Mouse (Mus musculus) CH12.LX (cell line): ENCODE results near the gene Mrpl14. TPM values are rescaled to one million over a fixed set of nuclear protein-coding genes. Genes with fewer than 3 reads are reported as not detected.
A peak's percentile ranks its signal among the peaks of the same experiment; 100 is the strongest.

Source experiments
- DNase-seq: peaks from one replicate; pipeline ENCODE4 v3.0.0-alpha.2; 2013; ENCODE audit errors: extremely low read depth
- H3K27ac ChIP-seq: 2 replicates; pipeline ENCODE4 v1.5.1; 2012; ENCODE audit warnings: low read depth, mild to moderate bottlenecking, control low read depth, moderate library complexity; ENCODE audit not compliant: insufficient read depth
- H3K27me3 ChIP-seq: replicated peaks from 2 replicates; pipeline ENCODE3; 2012; ENCODE audit warnings: inconsistent platforms
- H3K36me3 ChIP-seq, 2 experiments: replicated peaks in 1 of 2; 2 replicates each; pipeline versions ENCODE3 to v1.6.1; 2012; ENCODE audit warnings: inconsistent platforms in 1 of 2, low read length in 1 of 2, mild to moderate bottlenecking in 1 of 2, mixed read lengths in 1 of 2, moderate library complexity in 1 of 2; ENCODE audit not compliant: control insufficient read depth in 1 of 2, insufficient read depth in 1 of 2
- H3K4me1 ChIP-seq, 2 experiments: 2 replicates each; pipeline ENCODE4 v1.6.1; 2012; ENCODE audit warnings: inconsistent platforms in 1 of 2, moderate library complexity in 1 of 2; ENCODE audit not compliant: insufficient read depth in 2 of 2, control insufficient read depth in 1 of 2
- H3K4me2 ChIP-seq: 2 replicates; pipeline ENCODE4 v1.6.1; 2012; ENCODE audit warnings: low read depth, mild to moderate bottlenecking, control low read depth; ENCODE audit not compliant: poor library complexity, insufficient read depth, severe bottlenecking
- H3K4me3 ChIP-seq, 3 experiments: fragments of 150-350 bp in 1 of 3; sonication (generic) in 1 of 3; replicated peaks in 1 of 3; 2 replicates each; pipeline versions ENCODE3 to v1.5.1; 2011 to 2012; ENCODE audit warnings: low read depth in 2 of 3, low read length in 2 of 3, mild to moderate bottlenecking in 2 of 3, moderate library complexity in 2 of 3, control low read depth in 1 of 3, improper control_type of control experiment in 1 of 3, inconsistent platforms in 1 of 3, mixed read lengths in 1 of 3; ENCODE audit not compliant: poor library complexity in 1 of 3
- H3K79me2 ChIP-seq: replicated peaks from 2 replicates; pipeline ENCODE4 v1.6.1; 2012; ENCODE audit warnings: mild to moderate bottlenecking, moderate library complexity; ENCODE audit not compliant: control insufficient read depth, poor library complexity, insufficient read depth, severe bottlenecking; ENCODE audit errors: extremely low read depth
- H3K9ac ChIP-seq: 2 replicates; pipeline ENCODE4 v1.6.1; 2012; ENCODE audit warnings: low read depth, mild to moderate bottlenecking, control low read depth, moderate library complexity; ENCODE audit not compliant: insufficient read depth
- H3K9me3 ChIP-seq: replicated peaks from 2 replicates; pipeline ENCODE3; 2012; ENCODE audit warnings: low read length, inconsistent platforms, mixed read lengths
- BHLHE40 ChIP-seq: IDR thresholded peaks from 2 replicates; pipeline ENCODE4 v1.6.1; 2011; ENCODE audit warnings: mild to moderate bottlenecking, low read depth, low read length, improper control_type of control experiment
- CHD1 ChIP-seq: IDR thresholded peaks from 2 replicates; pipeline ENCODE4 v1.6.1; 2012; ENCODE audit warnings: low read depth, low read length, improper control_type of control experiment, inconsistent platforms
- CHD2 ChIP-seq: IDR thresholded peaks from 2 replicates; pipeline ENCODE4 v1.6.1; 2011; ENCODE audit warnings: low read length, improper control_type of control experiment
- CTCF ChIP-seq, 2 experiments: IDR thresholded peaks in 1 of 2; conservative IDR thresholded peaks in 1 of 2; 2 replicates each; pipeline ENCODE4 v1.5.1; 2011 to 2012; ENCODE audit warnings: low read depth in 2 of 2, low read length in 2 of 2, improper control_type of control experiment in 1 of 2, inconsistent platforms in 1 of 2, mild to moderate bottlenecking in 1 of 2, moderate library complexity in 1 of 2
- ELF1 ChIP-seq: IDR thresholded peaks from 2 replicates; pipeline ENCODE4 v1.6.1; 2014; ENCODE audit warnings: low read depth, mild to moderate bottlenecking, inconsistent platforms, low read length, improper control_type of control experiment
- EP300 ChIP-seq: IDR thresholded peaks from 2 replicates; pipeline ENCODE4 v1.6.1; 2011; ENCODE audit warnings: low read length, improper control_type of control experiment
- ETS1 ChIP-seq: conservative IDR thresholded peaks from 2 replicates; pipeline ENCODE4 v1.6.1; 2012; ENCODE audit warnings: low read depth, mild to moderate bottlenecking, inconsistent platforms, low read length, improper control_type of control experiment, moderate library complexity
- JUN ChIP-seq: IDR thresholded peaks from 2 replicates; pipeline ENCODE4 v1.6.1; 2011; ENCODE audit warnings: low read depth, mild to moderate bottlenecking, low read length, improper control_type of control experiment, moderate library complexity; ENCODE audit not compliant: insufficient read depth
- JUND ChIP-seq: conservative IDR thresholded peaks from 2 replicates; pipeline ENCODE4 v1.6.1; 2011; ENCODE audit warnings: low read depth, low read length, improper control_type of control experiment
- KAT2A ChIP-seq: IDR thresholded peaks from 2 replicates; pipeline ENCODE4 v1.6.1; 2012; ENCODE audit warnings: low read length, improper control_type of control experiment, inconsistent platforms; ENCODE audit not compliant: insufficient replicate concordance
- MAFK ChIP-seq: IDR thresholded peaks from 2 replicates; pipeline ENCODE4 v1.6.1; 2011; ENCODE audit warnings: low read length, improper control_type of control experiment; ENCODE audit not compliant: insufficient replicate concordance
- MAZ ChIP-seq: IDR thresholded peaks from 2 replicates; pipeline ENCODE4 v1.6.1; 2012; ENCODE audit warnings: low read depth, mild to moderate bottlenecking, inconsistent platforms, low read length, improper control_type of control experiment, moderate library complexity
- MEF2A ChIP-seq: IDR thresholded peaks from 2 replicates; pipeline ENCODE4 v1.6.1; 2014; ENCODE audit warnings: low read depth, mild to moderate bottlenecking, inconsistent platforms, low read length, improper control_type of control experiment, borderline replicate concordance
- MXI1 ChIP-seq: IDR thresholded peaks from 2 replicates; pipeline ENCODE4 v1.6.1; 2011; ENCODE audit warnings: mild to moderate bottlenecking, low read depth, low read length, improper control_type of control experiment
- MYC ChIP-seq: IDR thresholded peaks from 2 replicates; pipeline ENCODE4 v1.6.1; 2011; ENCODE audit warnings: low read depth, mild to moderate bottlenecking, improper control_type of control experiment, low read length
- NELFE ChIP-seq: IDR thresholded peaks from 2 replicates; pipeline ENCODE4 v1.6.1; 2011; ENCODE audit warnings: low read depth, low read length, improper control_type of control experiment
- NRF1 ChIP-seq: IDR thresholded peaks from 2 replicates; pipeline ENCODE4 v1.6.1; 2014; ENCODE audit warnings: low read depth, mild to moderate bottlenecking, inconsistent platforms, low read length, improper control_type of control experiment, moderate library complexity
- PAX5 ChIP-seq: IDR thresholded peaks from 2 replicates; pipeline ENCODE4 v1.6.1; 2012; ENCODE audit warnings: low read length, inconsistent platforms, mixed read lengths
- RAD21 ChIP-seq: IDR thresholded peaks from 2 replicates; pipeline ENCODE4 v1.6.1; 2011; ENCODE audit warnings: low read depth, mild to moderate bottlenecking, low read length, improper control_type of control experiment, moderate library complexity
- RCOR1 ChIP-seq: conservative IDR thresholded peaks from 2 replicates; pipeline ENCODE4 v1.6.1; 2012; ENCODE audit warnings: low read depth, mild to moderate bottlenecking, inconsistent platforms, low read length, improper control_type of control experiment
- SIN3A ChIP-seq: IDR thresholded peaks from 2 replicates; pipeline ENCODE4 v1.6.1; 2012; ENCODE audit warnings: low read length, improper control_type of control experiment, inconsistent platforms
- SMC3 ChIP-seq: IDR thresholded peaks from 2 replicates; pipeline ENCODE4 v1.6.1; 2011; ENCODE audit warnings: low read depth, low read length, improper control_type of control experiment
- TBP ChIP-seq: conservative IDR thresholded peaks from 2 replicates; pipeline ENCODE4 v1.6.1; 2011; ENCODE audit warnings: low read depth, low read length, improper control_type of control experiment
- TCF12 ChIP-seq: IDR thresholded peaks from 2 replicates; pipeline ENCODE4 v1.6.1; 2014; ENCODE audit warnings: low read depth, mild to moderate bottlenecking, inconsistent platforms, low read length, improper control_type of control experiment
- UBTF ChIP-seq: IDR thresholded peaks from 2 replicates; pipeline ENCODE4 v1.6.1; 2012; ENCODE audit warnings: low read depth, mild to moderate bottlenecking, inconsistent platforms, low read length, improper control_type of control experiment, moderate library complexity
- USF1 ChIP-seq: IDR thresholded peaks from 2 replicates; pipeline ENCODE4 v1.6.1; 2014; ENCODE audit warnings: low read depth, mild to moderate bottlenecking, inconsistent platforms, low read length, improper control_type of control experiment
- USF2 ChIP-seq: conservative IDR thresholded peaks from 2 replicates; pipeline ENCODE4 v1.6.1; 2011; ENCODE audit warnings: low read depth, low read length, improper control_type of control experiment
- ZC3H11A ChIP-seq: IDR thresholded peaks from 2 replicates; pipeline ENCODE4 v1.6.1; 2012; ENCODE audit warnings: low read depth, mild to moderate bottlenecking, inconsistent platforms, low read length, improper control_type of control experiment
- ZMIZ1 ChIP-seq: IDR thresholded peaks from 2 replicates; pipeline ENCODE4 v1.6.1; 2012; ENCODE audit warnings: low read depth, mild to moderate bottlenecking, inconsistent platforms, low read length, improper control_type of control experiment
- dilution Hi-C: fragments of 300-500 bp; cut with MboI; formaldehyde crosslinking; loops from 2 replicates; pipeline ENCODE4 v1.14.3; 2020; ENCODE audit warnings: low sequenced_read_pairs; ENCODE audit not compliant: extremely low pct_unique_long_range_greater_than_20kb, extremely low pct_ligation_motif_present
- in situ Hi-C: fragments of 300-500 bp; cut with MboI; formaldehyde crosslinking; loops from 3 replicates; pipeline ENCODE4 v1.14.3; 2019; ENCODE audit warnings: low sequenced_read_pairs, low pct_ligation_motif_present, low pct_unique_long_range_greater_than_20kb, mixed read lengths
- polyA plus RNA-seq: library from polyadenylated mRNA; unstranded; fragments of >175 nt; gene quantifications from 2 replicates; pipeline ENCODE4 v1.2.1, GENCODE M21; 2012; ENCODE audit warnings: low read depth; ENCODE audit not compliant: insufficient read length
- total RNA-seq, 2 experiments: library from RNA; depleted of rRNA; stranded (reverse); fragments of 300-350 nt in 1 of 2; fragments of >200 nt in 1 of 2; gene quantifications; 2 replicates each; pipeline ENCODE4 v1.2.3; 2012 to 2014

The Mrpl14 gene
- total and polyA plus RNA-seq, 3 experiments = 46.1 to 62.5 (median 56.9) TPM

DNA sequence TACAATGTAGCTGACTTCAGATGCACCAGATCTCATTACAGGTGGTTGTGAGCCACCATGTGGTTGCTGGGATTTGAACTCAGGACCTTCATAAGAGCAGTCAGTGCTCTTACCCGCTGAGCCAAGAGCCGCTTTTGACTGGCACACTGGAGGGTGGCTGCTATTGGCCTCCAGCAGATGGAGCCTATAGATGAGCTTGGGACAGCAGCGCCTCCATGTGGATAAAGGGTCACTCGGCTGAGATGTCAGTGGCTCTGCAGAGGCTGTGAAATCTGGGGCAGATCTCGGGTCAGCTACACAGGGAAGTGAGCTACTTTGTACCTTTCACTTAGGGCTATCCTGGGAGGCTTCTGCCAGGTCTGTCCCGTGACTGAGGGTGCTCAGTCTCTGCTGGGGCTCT lies 30.3 kb upstream of the Mrpl14 start:
- Histone ChIP-seq H3K4me2 (no peak overlapping the region), H3K27ac (no peak overlapping the region), H3K4me1 (no peaks in the 10 kb centered on the region), H3K36me3 (peaks cover 0 to 4% of the 10 kb centered on the region in 2 experiments), H3K27me3 (peaks cover 1% of the 10 kb centered on the region), H3K9me3 (no peaks in the 10 kb centered on the region), H3K9ac (no peak overlapping the region), H3K4me3 (no peak overlapping the region), H3K79me2 (no peaks in the 10 kb centered on the region)
- in situ Hi-C loops = loop anchor here (25.0 kb wide), 1 partner anchor 169 kb away; the partner anchor contains the start of gene Spats1
- TF ChIP-seq CHD1 (no peak), CHD2 (no peak), MXI1 (no peak), RAD21 (peak; percentile 46), KAT2A (no peak), USF1 (no peak), ZC3H11A (no peak), PAX5 (no peak), NELFE (no peak), SMC3 (peak; percentile 52), ETS1 (no peak), RCOR1 (no peak), USF2 (no peak), NRF1 (no peak), JUND (no peak), TBP (0 out of 2 replicates have a peak, but pooled peaks have one; percentile 34), CTCF (conservative IDR thresholded peaks at IDR 0.05 in 1 of 2, IDR thresholded peaks at IDR 0.05 in 1 of 2; ENCODE audit: low read depth in 2 of 2, low read length in 2 of 2) (peak in 1 of 2 experiments; percentile 79; a peak in 2 of 4 replicates), MEF2A (no peak), MAZ (no peak), TCF12 (no peak)
- dilution Hi-C loops = no loop called here
- peak; percentile 47 for DNase-seq

DNA sequence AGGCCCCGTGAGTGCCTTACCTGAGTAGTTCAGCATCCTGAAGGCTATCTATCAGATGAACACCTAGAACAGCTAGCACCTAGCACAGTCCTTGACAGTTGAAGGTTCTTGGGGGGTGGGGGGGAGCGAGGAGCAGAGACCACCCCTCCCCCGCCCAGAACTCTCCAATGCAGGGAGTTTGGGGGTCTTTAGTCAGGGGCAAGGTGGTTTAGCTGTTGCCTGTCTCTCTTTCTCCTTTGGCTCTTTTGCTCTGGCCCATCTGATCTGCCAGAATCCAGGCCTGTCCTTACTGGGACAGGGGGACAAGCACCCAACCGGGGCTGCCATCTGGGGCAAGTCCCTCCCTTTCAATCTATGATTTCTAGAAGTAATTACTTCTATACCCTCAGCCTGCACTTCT lies 26.9 kb upstream of the Mrpl14 start, which contains the start of gene Capn11:
Gene Capn11, minus strand, starts transcription at position 101 of the 400 bp plus-strand sequence.
- Histone ChIP-seq H3K4me1 (peaks cover 0 to 3% of the 10 kb centered on the region in 2 experiments; a peak in 2 of 4 replicates), H3K9me3 (no peaks in the 10 kb centered on the region), H3K27ac (no peak within 1 kb of the TSS), H3K4me2 (no peak within 1 kb of the TSS), H3K27me3 (no peaks in the 10 kb centered on the region), H3K9ac (no peak within 1 kb of the TSS), H3K4me3 (no peak within 1 kb of the TSS), H3K36me3 (peaks cover 0 to 36% of the 10 kb centered on the region in 2 experiments), H3K79me2 (no peaks in the 10 kb centered on the region)
- DNase-seq = no peak
- in situ Hi-C loops (loop anchor here (25.0 kb wide), 1 partner anchor 172 kb away; the partner anchor contains the start of gene Spats1), dilution Hi-C loops (no loop called here)
- TF ChIP-seq NRF1 = no peak
- no peak for TF ChIP-seq UBTF
- TF ChIP-seq MAZ = no peak
- TF ChIP-seq CHD1 = no peak
- no peak for TF ChIP-seq SIN3A
- TF ChIP-seq JUND = no peak
- no peak for TF ChIP-seq MEF2A
- no peak for TF ChIP-seq ZMIZ1
- TF ChIP-seq RAD21 = no peak
- TF ChIP-seq SMC3 = no peak
- TF ChIP-seq CHD2 = no peak
- no peak for TF ChIP-seq BHLHE40
- TF ChIP-seq CTCF (conservative IDR thresholded peaks at IDR 0.05 in 1 of 2, IDR thresholded peaks at IDR 0.05 in 1 of 2; ENCODE audit: low read depth in 2 of 2, low read length in 2 of 2) = no peak
- no peak for TF ChIP-seq USF1
- TF ChIP-seq ELF1 = no peak
- TF ChIP-seq MYC = no peak
- TF ChIP-seq EP300 = no peak
- no peak for TF ChIP-seq MAFK
- TF ChIP-seq JUN = no peak
- TF ChIP-seq ZC3H11A = no peak
